ENCODE assay signal across 18 mouse cellular contexts in the genomic region with DNA sequence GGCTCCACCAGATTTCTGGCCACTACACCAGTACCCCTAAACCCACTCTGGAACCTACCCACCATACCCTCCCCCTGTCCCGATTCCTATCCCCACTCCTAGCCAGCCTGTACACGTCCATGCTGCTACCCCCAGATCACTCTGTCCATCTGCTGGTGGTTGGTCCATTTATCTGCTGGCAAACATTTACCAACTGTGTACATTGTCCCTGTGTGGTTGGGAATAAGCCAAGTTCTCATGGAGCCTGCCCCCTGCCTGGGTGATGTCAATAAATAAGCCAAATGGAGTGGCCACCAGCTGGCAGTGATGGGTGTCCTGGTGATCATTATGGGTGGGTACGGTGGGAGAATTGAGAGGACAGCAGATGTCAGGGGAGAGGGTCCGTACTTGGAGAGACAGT. TPM values are rescaled to one million over a fixed set of nuclear protein-coding genes. Genes with fewer than 3 reads are reported as not detected.
"Had no signal": no experiment of that assay in that cellular context is flagged by ENCODE, and none has a peak within 500 bp of the region (broad histone marks: within the 10 kb centered on the region; RNA-seq: fewer than 3 reads in every experiment).

No protein-coding gene starts in this region.

- H3K4me3 ChIP-seq: hindbrain, embryonic 12.5 days; layer of hippocampus, adult 2 months; limb, embryonic 13.5 days; megakaryocyte, embryonic 14.5 days; midbrain, embryonic 15.5 days; neural tube, embryonic 13.5 days had no signal

- H3K27ac ChIP-seq: hindbrain, embryonic 12.5 days; layer of hippocampus, adult 2 months; limb, embryonic 13.5 days; macrophage; midbrain, embryonic 15.5 days had no signal

- H3K27me3 ChIP-seq: limb, embryonic 13.5 days had no signal

- DNase-seq: left cerebral cortex, postnatal 4 days; lung, embryonic 14.5 days; lung, postnatal 14 days; retina, postnatal 1 day; right cerebral cortex, postnatal 4 days; spleen, adult 18-20 months; thymus, postnatal 14 days had no signal

- ATAC-seq: hindbrain, embryonic 16.5 days; inflammation-experienced regulatory T-cells, adult 6 months; intestine, postnatal 0 days; midbrain, embryonic 15.5 days had no signal

- H3K4me2 ChIP-seq: hindbrain, embryonic 12.5 days; limb, embryonic 13.5 days; lung, embryonic 14.5 days; midbrain, embryonic 11.5 days; midbrain, embryonic 15.5 days; neural tube, embryonic 13.5 days had no signal

- H3K9ac ChIP-seq: hindbrain, embryonic 12.5 days; limb, embryonic 13.5 days; lung, embryonic 14.5 days; midbrain, embryonic 15.5 days; neural tube, embryonic 13.5 days had no signal

- H3K9me3 ChIP-seq: hindbrain, embryonic 12.5 days; limb, embryonic 13.5 days; midbrain, embryonic 15.5 days; neural tube, embryonic 13.5 days had no signal

- H3K36me3 ChIP-seq: hindbrain, embryonic 12.5 days; limb, embryonic 13.5 days; midbrain, embryonic 15.5 days; neural tube, embryonic 13.5 days had no signal

RNA-seq across cellular contexts. Expression of a gene that starts 34.3 kb away (rescaled TPM):
- polyA plus RNA-seq: inflammation-experienced regulatory T-cells, adult 6 months; macrophage had no signal
